Mouse (Mus musculus) right cerebral cortex, postnatal 10 days (tissue): ENCODE results near the gene Anks1.
A peak's percentile ranks its signal among the peaks of the same experiment; 100 is the strongest.

Experiments
- DNase-seq, 2 experiments: peaks; one replicate each; pipeline ENCODE4 v3.0.0; 2021; ENCODE audit warnings: low spot score in 2 of 2

Gene Anks1

GRCm38 (mm10) chr17:28050210-28050609 lies 141.1 kb downstream of the Anks1 start:
- no peak for DNase-seq

GRCm38 (mm10) chr17:28052293-28052863 lies 143.3 kb downstream of the Anks1 start:
- DNase-seq = no peak

DNA sequence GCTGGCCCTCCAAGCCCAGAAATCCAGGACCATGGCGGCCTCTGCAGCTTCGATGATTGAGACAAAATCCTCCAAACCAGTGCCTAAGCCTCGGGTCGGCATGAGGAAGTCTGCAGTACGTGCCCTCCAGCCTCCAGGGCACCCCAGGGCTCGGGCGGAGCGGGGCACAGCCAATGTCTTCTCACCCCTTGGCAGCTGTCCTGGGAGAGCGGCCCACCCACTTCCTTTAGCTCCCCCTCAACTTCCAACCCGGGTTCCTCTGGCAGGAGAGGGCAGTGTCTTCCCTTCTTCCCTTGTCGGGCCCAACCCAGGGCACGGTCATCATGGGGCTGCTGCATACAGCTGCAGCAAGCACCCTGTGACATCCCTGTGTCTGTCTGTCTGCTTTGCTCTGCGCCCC lies 149.2 kb downstream of the Anks1 start:
- DNase-seq = no peak

DNA sequence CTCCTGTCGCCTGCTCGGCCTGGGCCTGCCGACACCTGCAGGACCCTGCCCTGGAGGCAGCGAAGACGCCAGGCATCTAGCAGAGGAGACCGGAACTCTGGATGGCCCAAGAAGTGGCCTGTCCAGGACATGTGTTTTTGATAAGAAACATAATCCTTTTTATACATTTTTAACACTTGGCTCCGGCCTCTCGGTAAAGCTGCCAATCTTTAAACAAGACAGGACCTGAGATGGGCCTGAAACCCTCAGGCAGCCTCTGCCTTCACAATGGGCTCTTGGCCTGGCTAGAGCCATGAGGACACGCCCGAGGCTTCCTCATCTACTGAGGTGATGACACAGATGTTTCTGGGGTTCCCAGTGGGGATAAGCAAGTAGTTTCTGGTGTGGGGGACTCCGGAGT lies 151.6 kb downstream of the Anks1 start:
- no peak for DNase-seq

GRCm38 (mm10) chr17:28061472-28061871 lies 152.4 kb downstream of the Anks1 start:
- peak; percentile 62 to 68 for DNase-seq

- DNase-seq = no peak
These were observed 153.6 kb downstream of the Anks1 start for GRCm38 (mm10) chr17:28062710-28063109.

GRCm38 (mm10) chr17:28063163-28063562 lies 154.1 kb downstream of the Anks1 start:
- no peak for DNase-seq

- DNase-seq = no peak
These were observed 158.2 kb downstream of the Anks1 start for GRCm38 (mm10) chr17:28067303-28067702.

GRCm38 (mm10) chr17:28069446-28069845 lies 160.3 kb downstream of the Anks1 start:
- DNase-seq = no peak

- peak in 1 of 2 experiments; percentile 69 for DNase-seq
These were observed 161.2 kb downstream of the Anks1 start for GRCm38 (mm10) chr17:28070256-28070655.

GRCm38 (mm10) chr17:28072730-28073129 lies 163.6 kb downstream of the Anks1 start:
- peak; percentile 50 to 70 for DNase-seq

DNA sequence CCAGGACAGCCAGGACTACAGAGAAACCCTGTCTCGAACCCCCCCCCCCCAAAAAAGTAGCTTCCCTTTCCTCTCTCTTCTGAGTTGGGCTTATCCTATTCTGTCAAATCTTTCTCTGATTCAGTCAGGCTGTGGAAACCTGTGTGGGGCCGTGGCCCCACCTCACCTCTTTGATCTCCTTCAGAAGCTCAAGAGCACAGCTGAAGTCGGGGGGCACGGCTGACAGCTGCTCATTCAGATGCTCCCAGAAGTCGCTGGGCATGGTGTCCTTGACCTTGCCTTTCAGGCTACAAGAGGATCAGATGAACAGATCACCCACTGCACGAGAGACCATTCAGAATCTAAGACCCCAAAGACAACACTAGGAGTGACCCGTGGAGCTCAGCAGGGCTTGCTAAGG lies 165.4 kb downstream of the Anks1 start:
- DNase-seq = no peak

DNA sequence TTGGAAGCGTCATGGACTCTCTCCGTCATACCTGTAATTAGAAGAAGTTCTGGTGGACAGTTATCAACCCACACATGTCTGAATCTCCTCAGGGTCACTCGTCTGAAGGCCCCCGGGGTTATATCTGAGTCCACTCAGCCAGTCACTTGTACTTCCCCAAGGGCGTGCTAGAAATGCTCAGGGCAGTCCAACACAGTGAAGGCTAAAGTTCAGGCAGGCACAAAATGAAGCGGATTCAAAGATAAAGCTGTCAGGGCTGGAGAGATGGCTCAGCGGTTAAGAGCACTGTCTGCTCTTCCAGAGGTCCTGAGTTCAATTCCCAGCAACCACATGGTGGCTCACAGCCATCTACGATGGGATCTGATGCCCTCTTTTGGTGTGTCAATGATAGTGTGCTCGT lies 168.9 kb downstream of the Anks1 start:
- no peak for DNase-seq

DNA sequence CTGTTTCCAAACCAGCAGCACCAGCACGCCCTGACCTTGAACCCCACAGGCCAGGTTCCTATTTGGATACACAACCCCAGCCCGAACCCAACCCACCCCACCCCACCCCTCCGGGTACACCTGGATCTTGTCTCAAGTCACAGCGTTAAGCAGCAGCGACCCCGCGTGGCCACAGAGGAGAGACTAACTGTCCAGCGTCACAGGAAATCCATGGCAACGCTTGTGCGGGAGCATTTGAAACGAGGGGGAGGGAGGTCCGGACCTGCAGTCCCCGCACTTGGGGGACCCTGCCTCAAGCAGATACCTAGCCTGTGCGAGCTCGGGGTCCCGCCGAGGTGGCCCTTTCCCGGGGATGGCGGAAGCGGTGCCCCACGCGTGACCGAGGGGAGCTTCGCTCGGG lies 170.5 kb downstream of the Anks1 start:
- peak; percentile 88 to 92 for DNase-seq

GRCm38 (mm10) chr17:28080045-28080816 lies 171.1 kb downstream of the Anks1 start, which contains the start of gene Tcp11:
Gene Tcp11 (minus strand): TSS chr17:28080639.
- DNase-seq = peak; percentile 81 to 86

DNA sequence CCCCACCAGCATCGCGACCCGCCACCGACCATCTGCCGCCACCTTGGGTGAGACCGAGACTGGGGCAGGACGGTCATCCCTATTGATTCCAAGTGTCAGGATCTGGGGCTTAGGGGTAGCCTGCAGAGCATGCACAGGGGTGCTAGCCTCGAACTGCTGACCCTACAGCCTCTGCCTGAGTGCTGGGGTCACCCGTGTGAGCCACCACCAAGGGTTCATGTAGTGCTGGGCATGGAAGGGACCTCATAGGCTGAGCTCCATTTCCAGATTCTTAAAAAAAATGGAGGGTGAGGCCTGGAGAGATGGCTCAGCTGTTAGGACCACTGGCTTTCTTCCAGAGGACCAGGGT lies 171.7 kb downstream of the Anks1 start:
- DNase-seq = no peak

GRCm38 (mm10) chr17:28081385-28081784 lies 172.3 kb downstream of the Anks1 start:
- DNase-seq = peak; percentile 50 to 56

- DNase-seq = no peak
These were observed 172.8 kb downstream of the Anks1 start for GRCm38 (mm10) chr17:28081856-28082255.

DNA sequence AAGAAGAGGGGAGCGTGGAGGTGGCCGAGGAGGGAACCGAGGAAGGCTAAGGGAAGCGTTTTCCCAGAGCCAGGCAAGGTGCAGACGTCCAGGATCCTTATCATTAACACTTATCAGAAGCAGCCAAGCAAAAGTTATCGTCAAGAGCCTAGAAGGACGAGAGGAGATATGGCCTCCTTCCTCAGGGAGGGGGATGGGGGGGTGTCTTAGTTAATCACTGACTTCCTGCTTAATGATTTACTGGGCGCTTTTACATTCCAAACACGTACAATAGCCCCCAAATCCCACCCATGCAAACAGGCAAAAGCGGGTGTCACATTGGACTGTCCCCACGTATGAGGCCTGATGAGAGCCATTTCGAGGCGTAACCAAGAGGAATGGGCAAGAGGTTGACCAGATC lies 173.8 kb downstream of the Anks1 start:
- DNase-seq = no peak

DNA sequence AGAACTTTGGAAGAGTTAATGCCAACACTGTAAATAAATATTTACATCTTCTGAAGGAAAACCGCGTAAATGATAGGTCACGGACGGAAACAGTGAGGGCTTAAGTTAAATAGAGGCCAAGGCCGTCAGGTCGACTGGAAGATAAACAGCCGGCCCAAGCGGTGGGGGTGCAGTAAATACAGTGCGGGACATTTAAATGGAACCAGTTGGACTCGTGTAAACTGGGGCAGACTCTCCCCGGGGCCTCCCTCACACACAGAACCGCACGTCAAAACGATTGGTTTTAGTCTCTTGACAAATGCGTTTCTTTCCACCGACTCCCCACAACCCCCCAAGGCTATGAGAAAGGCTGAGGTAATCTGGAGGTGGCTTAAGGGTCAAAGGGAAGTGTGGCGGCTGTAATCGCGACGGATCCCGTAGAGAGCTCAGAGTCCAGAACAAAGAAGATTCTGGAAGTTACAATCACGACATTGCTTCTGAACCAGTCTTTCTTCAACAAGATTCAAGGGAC lies 175.3 kb downstream of the Anks1 start:
- no peak for DNase-seq

DNA sequence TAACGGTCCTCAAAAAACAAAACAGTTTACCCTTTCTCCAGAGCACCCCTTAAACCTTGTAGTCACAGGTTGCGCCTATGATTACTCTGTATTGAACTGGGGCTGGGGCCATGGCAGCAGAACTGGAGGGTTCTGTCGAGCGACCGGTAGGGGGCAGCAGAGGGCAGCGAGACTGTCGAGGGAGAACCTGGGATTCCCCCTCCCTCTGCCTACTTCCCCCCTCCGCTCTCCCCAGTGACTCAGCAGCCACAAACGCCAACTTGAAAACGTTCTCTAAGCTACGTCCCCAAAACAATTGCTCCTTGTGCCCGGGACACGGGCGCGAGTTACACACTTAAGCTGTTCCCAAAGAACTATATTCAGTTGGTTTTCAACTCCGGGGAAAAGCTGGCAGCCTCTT lies 175.9 kb downstream of the Anks1 start:
- DNase-seq = peak; percentile 87 to 93

DNA sequence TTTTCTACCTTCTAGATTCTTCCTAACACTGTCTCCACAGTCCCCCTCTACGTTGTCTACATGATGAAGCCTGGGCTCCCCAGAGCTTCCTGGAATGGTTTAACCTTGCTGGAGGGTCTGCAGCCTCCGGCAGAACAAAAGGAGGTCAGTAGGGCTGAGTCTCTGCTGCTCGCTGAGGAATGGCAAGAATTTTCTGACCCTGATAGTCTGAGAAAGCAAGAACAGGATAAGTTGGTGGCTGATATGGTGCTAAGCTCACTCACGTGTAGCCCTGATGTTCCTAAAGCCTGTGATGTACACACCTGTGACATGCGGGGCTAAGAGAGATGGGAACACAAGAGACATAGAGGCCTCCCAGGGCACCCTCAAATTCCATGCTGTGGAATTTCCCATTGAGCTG lies 178.3 kb downstream of the Anks1 start:
- DNase-seq = no peak

DNA sequence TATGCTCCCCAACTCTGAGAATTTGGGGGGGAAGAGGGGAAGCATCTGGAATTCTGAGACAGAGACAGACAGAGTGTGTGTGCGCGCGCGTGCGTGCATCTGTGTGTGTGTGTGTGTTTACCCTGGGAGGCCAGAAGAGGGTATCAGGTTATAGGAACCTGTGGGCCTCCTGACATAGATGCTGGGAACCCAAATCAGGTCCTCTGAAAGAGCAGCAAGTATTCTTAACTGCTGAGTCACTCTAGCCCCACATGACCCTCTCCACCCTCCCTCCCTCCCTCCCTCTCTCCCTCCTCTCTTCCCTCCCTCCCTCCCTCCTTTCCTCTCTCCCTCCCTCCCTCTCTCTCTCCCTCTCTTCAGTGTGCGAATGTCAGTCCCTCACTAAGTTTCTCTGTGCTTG lies 179.6 kb downstream of the Anks1 start:
- DNase-seq = no peak
